Mouse (Mus musculus) left cerebral cortex, adult 11 months (tissue): ENCODE results near the gene Mrpl9.

ENCODE experiments used
- DNase-seq: peaks from one replicate; pipeline ENCODE4 v3.0.0; 2022; ENCODE audit warnings: low spot score

The Mrpl9 gene

GRCm38 (mm10) chr3:94465632-94466430 is 22.7 kb downstream of the Mrpl9 start:
- DNase-seq: no peak

- no peak for DNase-seq
These were observed 25.8 kb downstream of the Mrpl9 start for GRCm38 (mm10) chr3:94468931-94469330.

GRCm38 (mm10) chr3:94472447-94473114 is 29.5 kb downstream of the Mrpl9 start:
- no peak for DNase-seq

GRCm38 (mm10) chr3:94473115-94473505 is 30.0 kb downstream of the Mrpl9 start:
- DNase-seq: no peak

- no peak for DNase-seq
These were observed 30.6 kb downstream of the Mrpl9 start for GRCm38 (mm10) chr3:94473567-94474232.

GRCm38 (mm10) chr3:94476301-94477035 is 33.4 kb downstream of the Mrpl9 start:
- no peak for DNase-seq

- DNase-seq: peak; percentile 71
These were observed 34.3 kb downstream of the Mrpl9 start for GRCm38 (mm10) chr3:94477444-94477843.

- DNase-seq: peak; percentile 76
These were observed 34.9 kb downstream of the Mrpl9 start, which contains the start of gene Celf3 for GRCm38 (mm10) chr3:94477981-94478422. Gene Celf3, plus strand, starts transcription at chr3:94478295.

GRCm38 (mm10) chr3:94478591-94479169 is 35.6 kb downstream of the Mrpl9 start:
- no peak for DNase-seq

GRCm38 (mm10) chr3:94479564-94479963 is 36.4 kb downstream of the Mrpl9 start:
- DNase-seq: no peak

GRCm38 (mm10) chr3:94480291-94480884 is 37.3 kb downstream of the Mrpl9 start, which contains the start of gene Riiad1:
Gene Riiad1, minus strand, starts transcription at chr3:94480341.
- no peak for DNase-seq

- no peak for DNase-seq
These were observed 38.3 kb downstream of the Mrpl9 start for GRCm38 (mm10) chr3:94481429-94481828.

GRCm38 (mm10) chr3:94482764-94483385 is 39.8 kb downstream of the Mrpl9 start:
- DNase-seq: no peak

- DNase-seq: peak; percentile 96
These were observed 40.8 kb downstream of the Mrpl9 start for GRCm38 (mm10) chr3:94483790-94484439.

GRCm38 (mm10) chr3:94485922-94486321 is 42.8 kb downstream of the Mrpl9 start:
- no peak for DNase-seq

GRCm38 (mm10) chr3:94487581-94487980 is 44.5 kb downstream of the Mrpl9 start:
- no peak for DNase-seq

- DNase-seq: no peak
These were observed 54.0 kb downstream of the Mrpl9 start for GRCm38 (mm10) chr3:94497162-94497561.
